Mouse (Mus musculus) C2C12 (cell line): ENCODE measurements around the gene Gm765. TPM values are rescaled to one million over a fixed set of nuclear protein-coding genes. Genes with fewer than 3 reads are reported as not detected.

ENCODE experiments used
- H3K27me3 ChIP-seq: one replicate; pipeline ENCODE4 v1.6.1; 2011; ENCODE audit not compliant: control insufficient read depth, insufficient read depth, insufficient read length
- H3K36me3 ChIP-seq: one replicate; pipeline ENCODE4 v1.6.1; 2011; ENCODE audit not compliant: control insufficient read depth, insufficient read depth
- H3K4me3 ChIP-seq: one replicate; pipeline ENCODE4 v1.5.1; 2011; ENCODE audit warnings: mild to moderate bottlenecking, control low read depth; ENCODE audit not compliant: poor library complexity, insufficient read depth, severe bottlenecking
- H3K79me2 ChIP-seq: one replicate; pipeline ENCODE4 v1.6.1; 2011; ENCODE audit not compliant: control insufficient read depth, insufficient read depth
- H3K79me3 ChIP-seq: one replicate; pipeline ENCODE4 v1.6.1; 2011; ENCODE audit warnings: low read depth, control low read depth
- H3ac ChIP-seq: one replicate; pipeline ENCODE3; 2011; ENCODE audit warnings: low read depth; ENCODE audit not compliant: control insufficient read depth, insufficient read length
- CEBPB ChIP-seq: IDR thresholded peaks from one replicate; pipeline ENCODE4 v1.6.1; 2011; ENCODE audit warnings: low read depth, mild to moderate bottlenecking, control low read depth, moderate library complexity
- CTCF ChIP-seq: IDR thresholded peaks from one replicate; pipeline ENCODE4 v1.5.1; 2011; ENCODE audit not compliant: control insufficient read depth, insufficient read depth, insufficient read length
- FOSL1 ChIP-seq: IDR thresholded peaks from one replicate; pipeline ENCODE4 v1.8.0; 2011; ENCODE audit warnings: mild to moderate bottlenecking, low read length; ENCODE audit not compliant: poor library complexity, insufficient read depth, severe bottlenecking
- MAX ChIP-seq: IDR thresholded peaks from one replicate; pipeline ENCODE4 v1.6.1; 2011; ENCODE audit warnings: mild to moderate bottlenecking, control low read depth
- MYOD1 ChIP-seq: IDR thresholded peaks from one replicate; pipeline ENCODE4 v1.6.1; 2011; ENCODE audit warnings: low read depth; ENCODE audit not compliant: control insufficient read depth, insufficient read length
- MYOG ChIP-seq: IDR thresholded peaks from one replicate; pipeline ENCODE4 v1.6.1; 2011; ENCODE audit not compliant: control insufficient read depth, insufficient read length; ENCODE audit errors: extremely low read depth
- USF1 ChIP-seq: IDR thresholded peaks from one replicate; pipeline ENCODE4 v1.6.1; 2011; ENCODE audit warnings: low read depth, mild to moderate bottlenecking, control low read depth, moderate library complexity
- polyA plus RNA-seq: library from polyadenylated mRNA; unstranded; fragments of >200 nt; fragmentation: generic; extraction: Trizol; gene quantifications from one replicate; pipeline ENCODE4 v1.2.1, GENCODE M21; 2012; ENCODE audit warnings: missing spikeins

Gm765 gene
- polyA plus RNA-seq, 1 experiment: not detected

DNA sequence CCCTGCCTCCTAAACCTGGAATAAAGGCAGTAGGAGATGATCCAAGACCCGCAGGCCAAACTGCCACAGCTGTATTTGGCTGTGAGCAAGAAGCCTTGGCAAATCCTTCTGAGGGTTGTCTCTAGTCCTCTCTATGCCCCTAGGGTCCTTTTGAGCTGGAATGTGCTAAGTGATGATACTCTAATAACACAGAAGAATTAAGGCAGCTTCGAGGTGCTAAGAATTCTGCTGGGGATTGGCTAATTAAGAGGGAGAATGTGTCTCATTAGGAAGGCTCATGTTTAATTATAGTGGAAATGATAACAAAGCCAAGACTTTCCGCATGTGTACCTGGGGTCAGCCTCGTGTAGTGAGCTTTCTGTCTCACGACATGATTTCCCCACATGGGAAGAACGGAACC lies 99.4 kb downstream of the Gm765 start:
- H3ac ChIP-seq: no peak overlapping the region
- peaks cover 4% of the 10 kb centered on the region for H3K27me3 ChIP-seq
- no peak overlapping the region for H3K4me3 ChIP-seq
- H3K36me3 ChIP-seq: no peaks in the 10 kb centered on the region
- H3K79me3 ChIP-seq: no peaks in the 10 kb centered on the region
- no peaks in the 10 kb centered on the region for H3K79me2 ChIP-seq
- TF ChIP-seq CTCF: no peak
- TF ChIP-seq USF1: no peak
- no peak for TF ChIP-seq CEBPB
- TF ChIP-seq MAX: no peak
- TF ChIP-seq MYOG: no peak
- no peak for TF ChIP-seq MYOD1
- TF ChIP-seq FOSL1: no peak

GRCm38 (mm10) chr6:98240561-98241272 lies 101.8 kb downstream of the Gm765 start:
- H3K79me2 ChIP-seq: no peaks in the 10 kb centered on the region
- no peak for TF ChIP-seq MYOD1
- no peak for TF ChIP-seq CEBPB
- no peak for TF ChIP-seq MYOG
- TF ChIP-seq MAX: no peak
- TF ChIP-seq USF1: no peak
- TF ChIP-seq FOSL1: no peak
- TF ChIP-seq CTCF: no peak
- no peaks in the 10 kb centered on the region for H3K79me3 ChIP-seq
- H3K36me3 ChIP-seq: no peaks in the 10 kb centered on the region
- no peak overlapping the region for H3ac ChIP-seq
- H3K27me3 ChIP-seq: peaks cover 4% of the 10 kb centered on the region
- no peak overlapping the region for H3K4me3 ChIP-seq

- Histone ChIP-seq H3K79me2 (no peaks in the 10 kb centered on the region), H3K4me3 (no peak overlapping the region), H3K79me3 (no peaks in the 10 kb centered on the region), H3ac (no peak overlapping the region), H3K36me3 (no peaks in the 10 kb centered on the region), H3K27me3 (peaks cover 4% of the 10 kb centered on the region)
- TF ChIP-seq MYOD1: no peak
- TF ChIP-seq CEBPB: no peak
- no peak for TF ChIP-seq CTCF
- TF ChIP-seq MYOG: no peak
- TF ChIP-seq FOSL1: no peak
- no peak for TF ChIP-seq USF1
- TF ChIP-seq MAX: no peak
Measured at GRCm38 (mm10) chr6:98234097-98234496, 108.5 kb downstream of the Gm765 start.

DNA sequence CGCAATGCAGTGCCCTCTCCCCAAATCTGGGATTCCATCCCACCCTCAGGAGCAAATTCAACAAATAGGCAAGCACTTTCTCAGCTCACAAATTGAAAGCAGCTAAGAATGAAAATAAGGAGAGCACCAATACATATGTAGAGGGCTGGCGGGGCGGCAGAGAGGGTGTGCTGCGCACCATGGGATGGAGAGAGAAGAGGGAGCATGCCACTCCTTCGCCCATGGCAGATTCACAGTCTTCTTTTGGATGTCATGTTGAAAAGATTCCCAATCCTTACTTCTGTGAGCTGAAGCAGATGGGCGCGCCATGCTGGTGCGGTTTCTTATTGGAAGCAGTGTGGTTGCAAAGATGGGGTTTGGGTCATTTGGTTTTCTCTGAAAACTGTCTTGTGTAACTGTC lies 118.6 kb downstream of the Gm765 start:
- TF ChIP-seq CTCF (no peak), MYOG (no peak), USF1 (no peak), MYOD1 (no peak), CEBPB (no peak), FOSL1 (no peak)
- H3K36me3 ChIP-seq: no peaks in the 10 kb centered on the region
- no peaks in the 10 kb centered on the region for H3K79me2 ChIP-seq

GRCm38 (mm10) chr6:98221970-98222369 lies 120.6 kb downstream of the Gm765 start:
- H3K79me2 ChIP-seq: no peaks in the 10 kb centered on the region
- no peaks in the 10 kb centered on the region for H3K36me3 ChIP-seq
- H3K27me3 ChIP-seq: peaks cover 15% of the 10 kb centered on the region
- no peaks in the 10 kb centered on the region for H3K79me3 ChIP-seq
- TF ChIP-seq CEBPB: no peak
- no peak for TF ChIP-seq MAX
- no peak for TF ChIP-seq MYOG
- TF ChIP-seq MYOD1: no peak
- TF ChIP-seq CTCF: no peak
- no peak overlapping the region for H3K4me3 ChIP-seq
- no peak overlapping the region for H3ac ChIP-seq

More for the DNA sequence above, 118.6 kb downstream of the Gm765 start:
- Histone ChIP-seq H3ac (no peak overlapping the region), H3K79me3 (no peaks in the 10 kb centered on the region), H3K27me3 (peaks cover 15% of the 10 kb centered on the region), H3K4me3 (no peak overlapping the region)

GRCm38 (mm10) chr6:98212225-98212624 lies 130.3 kb downstream of the Gm765 start:
- Histone ChIP-seq H3K27me3 (no peaks in the 10 kb centered on the region), H3K36me3 (no peaks in the 10 kb centered on the region), H3K79me2 (no peaks in the 10 kb centered on the region), H3K4me3 (no peak overlapping the region), H3ac (no peak overlapping the region), H3K79me3 (no peaks in the 10 kb centered on the region)
- no peak for TF ChIP-seq MYOD1
- no peak for TF ChIP-seq FOSL1
- TF ChIP-seq MYOG: no peak
